Comparison of ENCODE assay signal across 23 mouse cellular contexts in genomic region chr5:18055323-18055722, GRCm38 (mm10).
DNase-seq lines count a peak whose midpoint lies in the region; ATAC-seq and TF ChIP-seq lines count a peak whose summit lies in the region.
"Had no signal": no experiment of that assay in that cellular context is flagged by ENCODE, and none has a peak within 500 bp of the region (broad histone marks: within the 10 kb centered on the region; RNA-seq: fewer than 3 reads in every experiment).

No protein-coding gene starts in this region.

- H3K4me3 ChIP-seq in forebrain, embryonic 14.5 days (ENCODE audit: low read depth, low read length), result no peak overlapping the region
- H3K4me3 ChIP-seq in forebrain, embryonic 13.5 days, result no peak overlapping the region
- H3K4me3 ChIP-seq in hindbrain, postnatal 0 days (ENCODE audit: low read length), result no peak overlapping the region
- no peak overlapping the region for H3K4me3 ChIP-seq in midbrain, postnatal 0 days (ENCODE audit: low read depth, low read length)
- H3K4me3 ChIP-seq: erythroblast, embryonic 14.5 days; heart, embryonic 10.5 days; limb, embryonic 10.5 days; myocyte had no signal

- H3K9me3 ChIP-seq in forebrain, embryonic 14.5 days (replicated peaks; ENCODE audit: control insufficient read depth, low read length), result no peaks in the 10 kb centered on the region
- no peaks in the 10 kb centered on the region for H3K9me3 ChIP-seq in forebrain, embryonic 13.5 days (replicated peaks)
- no peaks in the 10 kb centered on the region for H3K9me3 ChIP-seq in hindbrain, postnatal 0 days (ENCODE audit: low read length)
- H3K9me3 ChIP-seq in midbrain, postnatal 0 days (ENCODE audit: low read length), result no peaks in the 10 kb centered on the region
- H3K9me3 ChIP-seq: heart, embryonic 10.5 days; limb, embryonic 10.5 days had no signal

- H3K36me3 ChIP-seq in forebrain, embryonic 14.5 days (ENCODE audit: control insufficient read depth, insufficient read depth, low read length), result no peaks in the 10 kb centered on the region
- no peaks in the 10 kb centered on the region for H3K36me3 ChIP-seq in forebrain, embryonic 13.5 days (ENCODE audit: poor library complexity, severe bottlenecking)
- H3K36me3 ChIP-seq in hindbrain, postnatal 0 days (ENCODE audit: insufficient read depth, low read length), result no peaks in the 10 kb centered on the region
- H3K36me3 ChIP-seq in midbrain, postnatal 0 days (ENCODE audit: insufficient read depth, low read length), result no peaks in the 10 kb centered on the region
- H3K36me3 ChIP-seq: heart, embryonic 10.5 days; limb, embryonic 10.5 days had no signal

- H3K27ac ChIP-seq in forebrain, embryonic 14.5 days (ENCODE audit: low read depth, low read length), result no peak overlapping the region
- H3K27ac ChIP-seq in forebrain, embryonic 13.5 days, result no peak overlapping the region
- H3K27ac ChIP-seq in hindbrain, postnatal 0 days, result no peak overlapping the region
- H3K27ac ChIP-seq in midbrain, postnatal 0 days (ENCODE audit: low read depth, low read length), result no peak overlapping the region
- H3K27ac ChIP-seq: heart, embryonic 10.5 days; limb, embryonic 10.5 days had no signal

- peak; percentile 45 for DNase-seq in forebrain, embryonic 14.5 days (ENCODE audit: low spot score)
- peak; percentile 49 for DNase-seq in Muller cell, postnatal 12 days (ENCODE audit: inconsistent ontology term)
- peak; percentile 2 for DNase-seq in hindbrain, postnatal 0 days (ENCODE audit: low spot score)
- DNase-seq in midbrain, postnatal 0 days (ENCODE audit: low spot score), result peak; percentile 5
- no peak for DNase-seq in spleen, postnatal 14 days (ENCODE audit: low spot score in 2 of 2)
- DNase-seq in heart, postnatal 25 days (ENCODE audit: low spot score), result no peak
- DNase-seq: adrenal gland, postnatal 36 days; cerebellum, adult 2 months; cerebellum, postnatal 36 days; gastrocnemius, postnatal 36 days; kidney, adult 8-10 months; kidney, postnatal 25 days; liver, postnatal 0 days; lung, postnatal 14 days; right cerebral cortex, adult 18-20 months; thymus, postnatal 14 days had no signal

- intact Hi-C loops in heart, postnatal 25 days (cut with DNase I), result no loop called here

- H3K9ac ChIP-seq in forebrain, embryonic 14.5 days (ENCODE audit: low read length), result no peak overlapping the region
- H3K9ac ChIP-seq in forebrain, embryonic 13.5 days, result no peak overlapping the region
- no peak overlapping the region for H3K9ac ChIP-seq in hindbrain, postnatal 0 days (replicated peaks; ENCODE audit: low read length)
- no peak overlapping the region for H3K9ac ChIP-seq in midbrain, postnatal 0 days (replicated peaks; ENCODE audit: low read length, poor library complexity, severe bottlenecking)
- H3K9ac ChIP-seq: liver, postnatal 0 days had no signal

- no peak overlapping the region for H3K4me2 ChIP-seq in forebrain, embryonic 14.5 days (ENCODE audit: low read length)
- no peak overlapping the region for H3K4me2 ChIP-seq in forebrain, embryonic 13.5 days
- H3K4me2 ChIP-seq in hindbrain, postnatal 0 days (ENCODE audit: low read depth, low read length), result no peak overlapping the region
- H3K4me2 ChIP-seq in midbrain, postnatal 0 days (ENCODE audit: low read depth, low read length, poor library complexity, severe bottlenecking), result no peak overlapping the region

- WGBS in forebrain, embryonic 14.5 days, result 44% methylated on average over 2 of the region's 2 CpGs
- WGBS in forebrain, embryonic 13.5 days, result 63% methylated on average over 2 of the region's 2 CpGs
- WGBS in hindbrain, postnatal 0 days, result 35% methylated on average over 2 of the region's 2 CpGs
- WGBS in midbrain, postnatal 0 days, result 38% methylated on average over 2 of the region's 2 CpGs

- ATAC-seq in forebrain, embryonic 14.5 days, result no peak
- ATAC-seq in forebrain, embryonic 13.5 days, result no peak
- ATAC-seq in hindbrain, postnatal 0 days, result no peak
- ATAC-seq in midbrain, postnatal 0 days (ENCODE audit: low FRiP score), result no peak
- ATAC-seq: forebrain, embryonic 16.5 days; inflammation-experienced regulatory T-cells, adult 6 months; liver, postnatal 0 days had no signal

- no peaks in the 10 kb centered on the region for H3K27me3 ChIP-seq in forebrain, embryonic 14.5 days (replicated peaks; ENCODE audit: control insufficient read depth, insufficient read depth, low read length)
- no peaks in the 10 kb centered on the region for H3K27me3 ChIP-seq in forebrain, embryonic 13.5 days
- H3K27me3 ChIP-seq in hindbrain, postnatal 0 days (ENCODE audit: insufficient read depth, low read length), result no peaks in the 10 kb centered on the region
- no peaks in the 10 kb centered on the region for H3K27me3 ChIP-seq in midbrain, postnatal 0 days (ENCODE audit: insufficient read depth, low read length)

- no peaks in the 10 kb centered on the region for H3K4me1 ChIP-seq in forebrain, embryonic 14.5 days (ENCODE audit: control insufficient read depth, insufficient read depth, low read length)
- H3K4me1 ChIP-seq in forebrain, embryonic 13.5 days, result no peaks in the 10 kb centered on the region
- no peaks in the 10 kb centered on the region for H3K4me1 ChIP-seq in hindbrain, postnatal 0 days (ENCODE audit: insufficient read depth, low read length)
- H3K4me1 ChIP-seq in midbrain, postnatal 0 days (ENCODE audit: insufficient read depth, low read length), result no peaks in the 10 kb centered on the region
- H3K4me1 ChIP-seq: heart, embryonic 10.5 days; limb, embryonic 10.5 days had no signal

- no peak for TF ChIP-seq CTCF in hindbrain, postnatal 0 days (IDR thresholded peaks at IDR 0.05; ENCODE audit: low read depth)
- TF ChIP-seq CTCF in midbrain, postnatal 0 days (IDR thresholded peaks at IDR 0.05), result no peak

Comparison
In these comparisons a context has a peak if more than half of its experiments do, and no peak if none do; other contexts are left out.
1. DNase-seq: peak in forebrain, embryonic 14.5 days (single experiment), Muller cell, postnatal 12 days (single experiment), hindbrain, postnatal 0 days (single experiment) and midbrain, postnatal 0 days (single experiment); none in spleen, postnatal 14 days (0 of 2) and heart, postnatal 25 days (single experiment).